ENCODE assay signal across 11 mouse cellular contexts in genomic region chr2:168019201-168019715, GRCm38 (mm10). TPM values are rescaled to one million over a fixed set of nuclear protein-coding genes. Genes with fewer than 3 reads are reported as not detected.
A peak's percentile ranks its signal among the peaks of the same experiment; 100 is the strongest.
DNase-seq lines count a peak whose midpoint lies in the region; ATAC-seq lines count a peak whose summit lies in the region.
"Had no signal": no experiment of that assay in that cellular context is flagged by ENCODE, and none has a peak within 500 bp of the region (broad histone marks: within the 10 kb centered on the region; RNA-seq: fewer than 3 reads in every experiment).

No protein-coding gene starts in this region.

- H3K27ac ChIP-seq in hindbrain, embryonic 15.5 days (replicated peaks): no peak overlapping the region; the same call in 1 of the 2 replicates
- no peak overlapping the region for H3K27ac ChIP-seq in hindbrain, embryonic 11.5 days (ENCODE audit: low read depth, low read length)
- peak overlapping the region; percentile 44; the same call in 1 of the 2 replicates for H3K27ac ChIP-seq in kidney, embryonic 16.5 days (ENCODE audit: low read length)
- H3K27ac ChIP-seq: embryonic facial prominence, embryonic 12.5 days; liver, embryonic 13.5 days had no signal

- 58% methylated on average over 9 of the region's 9 CpGs for WGBS in hindbrain, embryonic 15.5 days
- 93% methylated on average over 9 of the region's 9 CpGs for WGBS in hindbrain, embryonic 11.5 days
- WGBS in kidney, embryonic 16.5 days: 74% methylated on average over 9 of the region's 9 CpGs

- no peaks in the 10 kb centered on the region for H3K9me3 ChIP-seq in hindbrain, embryonic 15.5 days
- H3K9me3 ChIP-seq in hindbrain, embryonic 11.5 days (ENCODE audit: control insufficient read depth, low read length): no peaks in the 10 kb centered on the region
- H3K9me3 ChIP-seq in kidney, embryonic 16.5 days (ENCODE audit: low read length): no peaks in the 10 kb centered on the region
- H3K9me3 ChIP-seq: embryonic facial prominence, embryonic 12.5 days; G1E; liver, embryonic 13.5 days had no signal

- peaks cover 9% of the 10 kb centered on the region for H3K4me1 ChIP-seq in hindbrain, embryonic 15.5 days (replicated peaks)
- no peaks in the 10 kb centered on the region for H3K4me1 ChIP-seq in hindbrain, embryonic 11.5 days (replicated peaks; ENCODE audit: control insufficient read depth, insufficient read depth, low read length)
- peaks cover 17% of the 10 kb centered on the region for H3K4me1 ChIP-seq in kidney, embryonic 16.5 days (ENCODE audit: insufficient read depth, low read length)
- H3K4me1 ChIP-seq: embryonic facial prominence, embryonic 12.5 days had no signal

- ATAC-seq in hindbrain, embryonic 15.5 days (ENCODE audit: low FRiP score, low read depth): peak; percentile 73; the same call in 1 of the 2 replicates
- no peak for ATAC-seq in hindbrain, embryonic 11.5 days (ENCODE audit: low FRiP score)
- ATAC-seq in kidney, embryonic 16.5 days (ENCODE audit: low FRiP score, low TSS enrichment): peak; percentile 56; the same call in 1 of the 2 replicates

- no peaks in the 10 kb centered on the region for H3K27me3 ChIP-seq in hindbrain, embryonic 15.5 days
- no peaks in the 10 kb centered on the region for H3K27me3 ChIP-seq in hindbrain, embryonic 11.5 days (ENCODE audit: control insufficient read depth, insufficient read depth, low read length)
- no peaks in the 10 kb centered on the region for H3K27me3 ChIP-seq in kidney, embryonic 16.5 days (ENCODE audit: insufficient read depth, low read length)
- H3K27me3 ChIP-seq: liver, embryonic 13.5 days had no signal

- H3K4me2 ChIP-seq in hindbrain, embryonic 15.5 days: no peak overlapping the region
- H3K4me2 ChIP-seq in hindbrain, embryonic 11.5 days (replicated peaks; ENCODE audit: low read depth, low read length): no peak overlapping the region
- H3K4me2 ChIP-seq in kidney, embryonic 16.5 days (replicated peaks; ENCODE audit: low read depth, low read length): no peak overlapping the region
- H3K4me2 ChIP-seq: embryonic facial prominence, embryonic 12.5 days; liver, embryonic 13.5 days had no signal

- no peak overlapping the region for H3K4me3 ChIP-seq in hindbrain, embryonic 15.5 days
- H3K4me3 ChIP-seq in hindbrain, embryonic 11.5 days (ENCODE audit: low read depth, low read length): no peak overlapping the region
- H3K4me3 ChIP-seq in kidney, embryonic 16.5 days (ENCODE audit: low read length): no peak overlapping the region
- H3K4me3 ChIP-seq: embryonic facial prominence, embryonic 12.5 days; liver, embryonic 13.5 days had no signal

- H3K36me3 ChIP-seq in hindbrain, embryonic 15.5 days: no peaks in the 10 kb centered on the region
- H3K36me3 ChIP-seq in hindbrain, embryonic 11.5 days (ENCODE audit: control insufficient read depth, insufficient read depth, low read length): no peaks in the 10 kb centered on the region
- H3K36me3 ChIP-seq in kidney, embryonic 16.5 days (ENCODE audit: insufficient read depth, low read length): no peaks in the 10 kb centered on the region
- H3K36me3 ChIP-seq: embryonic facial prominence, embryonic 12.5 days; G1E; liver, embryonic 13.5 days had no signal

- no peak for DNase-seq in hindbrain, embryonic 11.5 days (ENCODE audit: low spot score)
- DNase-seq in adrenal gland, postnatal 14 days: peak; percentile 63
- DNase-seq in gastrocnemius, postnatal 25 days: peak; percentile 79
- DNase-seq in ovary, postnatal 36 days (ENCODE audit: low spot score): peak; percentile 75
- DNase-seq in spleen, postnatal 36 days (ENCODE audit: low spot score in 2 of 2): no peak
- DNase-seq in thymus, adult 18-20 months: no peak
- DNase-seq: liver, embryonic 13.5 days had no signal

- H3K9ac ChIP-seq in hindbrain, embryonic 15.5 days: no peak overlapping the region
- no peak overlapping the region for H3K9ac ChIP-seq in hindbrain, embryonic 11.5 days (ENCODE audit: low read depth, low read length)
- H3K9ac ChIP-seq in kidney, embryonic 16.5 days (replicated peaks; ENCODE audit: low read length): no peak overlapping the region
- H3K9ac ChIP-seq: embryonic facial prominence, embryonic 12.5 days; liver, embryonic 13.5 days had no signal

RNA-seq across cellular contexts. Expression of gene Ripor3, which starts 8.8 kb away (rescaled TPM):
- polyA plus RNA-seq in hindbrain, embryonic 15.5 days (2015; fragmentation: Nextera tagmentation; extraction: Ambion mirVana): 0.32 and 0.45 TPM in 2 replicates
- 0.49 and 0.69 TPM in 2 replicates for polyA plus RNA-seq in hindbrain, embryonic 11.5 days (2014; fragmentation: Nextera tagmentation; extraction: Ambion mirVana)
- 2.6 and 5.3 TPM in 2 replicates for total RNA-seq in adrenal gland, postnatal 14 days (2021)
- total RNA-seq in gastrocnemius, postnatal 25 days (2021): 1 to 10 TPM in 1 of 2 experiments, under 1 TPM in 1; 0.75 to 1.5 TPM
- polyA plus RNA-seq in kidney, embryonic 16.5 days (2015; fragmentation: Nextera tagmentation; extraction: Ambion mirVana): 1.9 and 2.6 TPM in 2 replicates

Comparison
In these comparisons a context has a peak if more than half of its experiments do, and no peak if none do; other contexts are left out.
1. DNase-seq: peak in adrenal gland, postnatal 14 days (single experiment), gastrocnemius, postnatal 25 days (single experiment) and ovary, postnatal 36 days (single experiment); none in hindbrain, embryonic 11.5 days (single experiment), spleen, postnatal 36 days (0 of 2) and thymus, adult 18-20 months (0 of 2).